Mouse (Mus musculus): Measurements from ENCODE around the gene Gm45837. TPM values are rescaled to one million over a fixed set of nuclear protein-coding genes. Genes with fewer than 3 reads are reported as not detected.

Gene Gm45837
- total and polyA plus RNA-seq, 3 experiments: 1.2 TPM; not detected in 2

- H3K27me3 ChIP-seq (ENCODE audit: control insufficient read depth in 1 of 2, insufficient read depth in 2 of 2, low read length in 2 of 2): no peaks in the 10 kb centered on the region
- H3K36me3 ChIP-seq (ENCODE audit: control insufficient read depth in 1 of 2, insufficient read depth in 2 of 2, low read length in 2 of 2): no peaks in the 10 kb centered on the region; a peak in 1 of 4 replicates
- no peaks in the 10 kb centered on the region for H3K9me3 ChIP-seq (replicated peaks; ENCODE audit: insufficient read depth, low read length)
- no peak overlapping the region for H3K9ac ChIP-seq (ENCODE audit: control insufficient read depth, low read depth, low read length, poor library complexity, severe bottlenecking)
- TF ChIP-seq CHD1 (IDR thresholded peaks at IDR 0.05; ENCODE audit: low read depth, low read length) (no peak), TCF12 (IDR thresholded peaks at IDR 0.05; ENCODE audit: low read depth, low read length) (no peak), MAX (IDR thresholded peaks at IDR 0.05; ENCODE audit: low read length) (no peak), ELF1 (IDR thresholded peaks at IDR 0.05; ENCODE audit: low read depth, low read length) (no peak), HCFC1 (IDR thresholded peaks at IDR 0.05; ENCODE audit: low read depth, low read length) (no peak)
- no peaks in the 10 kb centered on the region for H3K79me2 ChIP-seq (ENCODE audit: control insufficient read depth, insufficient read depth, low read length, poor library complexity)
- H3K27ac ChIP-seq (ENCODE audit: control insufficient read depth, low read depth, low read length): no peak overlapping the region
- H3K4me1 ChIP-seq (ENCODE audit: control insufficient read depth in 1 of 2, insufficient read depth in 2 of 2, low read length in 2 of 2): no peaks in the 10 kb centered on the region
- DNase-seq (ENCODE audit: low read depth, low spot score): no peak
- H3K4me3 ChIP-seq (ENCODE audit: control insufficient read depth in 1 of 2, insufficient read depth in 1 of 2, low read depth in 2 of 2, low read length in 2 of 2): no peak overlapping the region
These were observed 15.2 kb upstream of the Gm45837 start for GRCm38 (mm10) chr7:101395471-101395870.

- Histone ChIP-seq H3K4me3 (ENCODE audit: control insufficient read depth in 1 of 2, insufficient read depth in 1 of 2, low read depth in 2 of 2, low read length in 2 of 2) (no peak overlapping the region), H3K4me1 (ENCODE audit: control insufficient read depth in 1 of 2, insufficient read depth in 2 of 2, low read length in 2 of 2) (no peaks in the 10 kb centered on the region), H3K36me3 (ENCODE audit: control insufficient read depth in 1 of 2, insufficient read depth in 2 of 2, low read length in 2 of 2) (no peaks in the 10 kb centered on the region), H3K27ac (ENCODE audit: control insufficient read depth, low read depth, low read length) (no peak overlapping the region), H3K9ac (ENCODE audit: control insufficient read depth, low read depth, low read length, poor library complexity, severe bottlenecking) (no peak overlapping the region), H3K9me3 (replicated peaks; ENCODE audit: insufficient read depth, low read length) (no peaks in the 10 kb centered on the region), H3K27me3 (ENCODE audit: control insufficient read depth in 1 of 2, insufficient read depth in 2 of 2, low read length in 2 of 2) (no peaks in the 10 kb centered on the region), H3K79me2 (ENCODE audit: control insufficient read depth, insufficient read depth, low read length, poor library complexity) (no peaks in the 10 kb centered on the region)
- TF ChIP-seq POLR2AphosphoS5 (IDR thresholded peaks at IDR 0.05; ENCODE audit: borderline replicate concordance, low read depth, low read length) (no peak), KAT2A (conservative IDR thresholded peaks at IDR 0.05; ENCODE audit: low read depth, low read length) (no peak), CHD1 (IDR thresholded peaks at IDR 0.05; ENCODE audit: low read depth, low read length) (no peak), TAL1 (IDR thresholded peaks at IDR 0.05; ENCODE audit: low read length) (no peak), NELFE (IDR thresholded peaks at IDR 0.05; ENCODE audit: low read depth, low read length) (no peak), ETS1 (IDR thresholded peaks at IDR 0.05; ENCODE audit: low read depth, low read length) (no peak), MAX (IDR thresholded peaks at IDR 0.05; ENCODE audit: low read length) (no peak), GATA1 (IDR thresholded peaks at IDR 0.05; ENCODE audit: low read depth, low read length) (no peak)
- DNase-seq (ENCODE audit: low read depth, low spot score): no peak
These were observed 13.5 kb upstream of the Gm45837 start for GRCm38 (mm10) chr7:101397175-101397574.

GRCm38 (mm10) chr7:101401510-101401909 lies 9.2 kb upstream of the Gm45837 start:
- TF ChIP-seq EP300 (IDR thresholded peaks at IDR 0.05; ENCODE audit: low read depth in 1 of 2, low read length in 2 of 2) (no peak), MAZ (IDR thresholded peaks at IDR 0.05; ENCODE audit: low read depth, low read length) (no peak), BHLHE40 (IDR thresholded peaks at IDR 0.05; ENCODE audit: borderline replicate concordance, low read depth, low read length) (no peak), ELF1 (IDR thresholded peaks at IDR 0.05; ENCODE audit: low read depth, low read length) (no peak), POLR2AphosphoS5 (IDR thresholded peaks at IDR 0.05; ENCODE audit: borderline replicate concordance, low read depth, low read length) (no peak), TCF12 (IDR thresholded peaks at IDR 0.05; ENCODE audit: low read depth, low read length) (no peak), MAX (IDR thresholded peaks at IDR 0.05; ENCODE audit: low read length) (no peak), TAL1 (IDR thresholded peaks at IDR 0.05; ENCODE audit: low read length) (no peak), CHD2 (IDR thresholded peaks at IDR 0.05; ENCODE audit: low read length) (no peak), ZMIZ1 (IDR thresholded peaks at IDR 0.05; ENCODE audit: low read depth, low read length) (no peak), MAFK (IDR thresholded peaks at IDR 0.05; ENCODE audit: borderline replicate concordance, low read depth, low read length) (no peak), GABPA (IDR thresholded peaks at IDR 0.05; ENCODE audit: low read depth, low read length) (no peak)
- H3K4me1 ChIP-seq (ENCODE audit: control insufficient read depth in 1 of 2, insufficient read depth in 2 of 2, low read length in 2 of 2): no peaks in the 10 kb centered on the region
- H3K27me3 ChIP-seq (ENCODE audit: control insufficient read depth in 1 of 2, insufficient read depth in 2 of 2, low read length in 2 of 2): no peaks in the 10 kb centered on the region
- DNase-seq (ENCODE audit: low read depth, low spot score): no peak
- H3K4me3 ChIP-seq (ENCODE audit: control insufficient read depth in 1 of 2, insufficient read depth in 1 of 2, low read depth in 2 of 2, low read length in 2 of 2): no peak overlapping the region
- no peak overlapping the region for H3K9ac ChIP-seq (ENCODE audit: control insufficient read depth, low read depth, low read length, poor library complexity, severe bottlenecking)
- H3K79me2 ChIP-seq (ENCODE audit: control insufficient read depth, insufficient read depth, low read length, poor library complexity): no peaks in the 10 kb centered on the region
- H3K36me3 ChIP-seq (ENCODE audit: control insufficient read depth in 1 of 2, insufficient read depth in 2 of 2, low read length in 2 of 2): no peaks in the 10 kb centered on the region; a peak in 1 of 4 replicates
- H3K9me3 ChIP-seq (replicated peaks; ENCODE audit: insufficient read depth, low read length): no peaks in the 10 kb centered on the region
- no peak overlapping the region for H3K27ac ChIP-seq (ENCODE audit: control insufficient read depth, low read depth, low read length)

Measured in MEL (cell line).